20 mouse cellular contexts compared by ENCODE assay signal in the genomic region with DNA sequence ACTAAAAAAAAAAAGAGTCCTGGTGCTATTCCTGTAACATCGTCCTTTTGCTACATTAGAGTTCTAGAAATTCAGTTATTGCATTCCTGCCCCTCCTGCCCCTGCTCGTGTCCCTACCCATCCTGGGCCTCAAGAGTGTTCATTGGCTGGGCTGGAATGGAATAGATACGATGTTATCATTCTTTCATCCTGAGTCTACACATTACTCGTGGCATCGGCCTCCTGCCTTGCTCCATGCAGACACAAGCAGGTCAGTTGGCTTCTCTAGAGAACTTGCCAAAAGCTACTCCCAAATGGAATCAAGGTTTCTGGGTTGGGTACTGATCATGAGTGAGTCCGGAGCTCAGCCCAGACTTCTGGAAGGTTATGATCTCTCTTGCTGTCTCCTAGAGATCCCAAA. TPM values are rescaled to one million over a fixed set of nuclear protein-coding genes. Genes with fewer than 3 reads are reported as not detected.
DNase-seq lines count a peak whose midpoint lies in the region; ATAC-seq lines count a peak whose summit lies in the region.
"Had no signal": no experiment of that assay in that cellular context is flagged by ENCODE, and none has a peak within 500 bp of the region (broad histone marks: within the 10 kb centered on the region; RNA-seq: fewer than 3 reads in every experiment).

No protein-coding gene starts in this region.

- H3K9ac ChIP-seq in hindbrain, embryonic 16.5 days (ENCODE audit: low read depth, low read length), result no peak overlapping the region
- no peak overlapping the region for H3K9ac ChIP-seq in midbrain, embryonic 14.5 days (replicated peaks; ENCODE audit: low read length)
- H3K9ac ChIP-seq in hindbrain, embryonic 13.5 days, result peak overlapping the region; percentile 58; the same call in 1 of the 2 replicates
- H3K9ac ChIP-seq in neural tube, embryonic 13.5 days, result peak overlapping the region; percentile 55; the same call in 1 of the 2 replicates
- H3K9ac ChIP-seq: forebrain, embryonic 13.5 days; heart, embryonic 15.5 days; limb, embryonic 13.5 days; lung, embryonic 14.5 days had no signal

- H3K4me1 ChIP-seq in hindbrain, embryonic 10.5 days (replicated peaks), result peaks cover 99% of the 10 kb centered on the region
- H3K4me1 ChIP-seq in hindbrain, embryonic 16.5 days (ENCODE audit: control insufficient read depth, insufficient read depth, low read depth, low read length), result peaks cover 51% of the 10 kb centered on the region
- H3K4me1 ChIP-seq in midbrain, embryonic 10.5 days, result peaks cover 81% of the 10 kb centered on the region
- peaks cover 60% of the 10 kb centered on the region for H3K4me1 ChIP-seq in midbrain, embryonic 14.5 days (ENCODE audit: control insufficient read depth, insufficient read depth, low read length)
- H3K4me1 ChIP-seq in hindbrain, embryonic 13.5 days (replicated peaks), result peaks cover 99% of the 10 kb centered on the region
- peaks cover 98% of the 10 kb centered on the region for H3K4me1 ChIP-seq in neural tube, embryonic 13.5 days (replicated peaks)

- no peak for DNase-seq in hindbrain, embryonic 10.5 days (ENCODE audit: low spot score)
- no peak for DNase-seq in midbrain, embryonic 10.5 days (ENCODE audit: low spot score)
- no peak for DNase-seq in midbrain, embryonic 14.5 days
- DNase-seq in layer of hippocampus, postnatal 36 days, result no peak
- DNase-seq: cerebellum, adult 2 months; cerebellum, postnatal 36 days; heart, adult 18-20 months; layer of hippocampus, adult 9-11 months; lung, embryonic 14.5 days; lung, postnatal 36 days; right cerebral cortex, postnatal 4 days had no signal

- WGBS in hindbrain, embryonic 10.5 days, result 85% methylated on average over 6 of the region's 6 CpGs
- WGBS in hindbrain, embryonic 16.5 days, result 80% methylated on average over 6 of the region's 6 CpGs
- 85% methylated on average over 6 of the region's 6 CpGs for WGBS in midbrain, embryonic 10.5 days
- WGBS in midbrain, embryonic 14.5 days, result 83% methylated on average over 6 of the region's 6 CpGs
- WGBS in hindbrain, embryonic 13.5 days, result 68% methylated on average over 6 of the region's 6 CpGs
- WGBS in neural tube, embryonic 13.5 days, result 67% methylated on average over 6 of the region's 6 CpGs

- no peak for ATAC-seq in hindbrain, embryonic 16.5 days
- no peak for ATAC-seq in midbrain, embryonic 14.5 days (ENCODE audit: low FRiP score, low TSS enrichment)
- no peak for ATAC-seq in hindbrain, embryonic 13.5 days (ENCODE audit: low FRiP score)
- no peak for ATAC-seq in neural tube, embryonic 13.5 days (ENCODE audit: low read depth)
- no peak for ATAC-seq in megakaryocyte, adult 5-6 weeks (ENCODE audit: poor library complexity, severe bottlenecking)
- ATAC-seq: forebrain, embryonic 13.5 days; intestine, embryonic 16.5 days had no signal

- no peaks in the 10 kb centered on the region; the same call in 1 of the 2 replicates for H3K27me3 ChIP-seq in hindbrain, embryonic 10.5 days (ENCODE audit: insufficient read depth, poor library complexity, severe bottlenecking)
- no peaks in the 10 kb centered on the region for H3K27me3 ChIP-seq in hindbrain, embryonic 16.5 days (replicated peaks; ENCODE audit: control insufficient read depth, insufficient read depth, low read length)
- no peaks in the 10 kb centered on the region for H3K27me3 ChIP-seq in midbrain, embryonic 10.5 days (ENCODE audit: low read depth, poor library complexity, severe bottlenecking)
- H3K27me3 ChIP-seq in midbrain, embryonic 14.5 days (ENCODE audit: control insufficient read depth, insufficient read depth, low read length), result no peaks in the 10 kb centered on the region
- H3K27me3 ChIP-seq in hindbrain, embryonic 13.5 days, result 0 out of 2 replicates have a peak, but pooled peaks cover 2% of the 10 kb centered on the region
- no peaks in the 10 kb centered on the region for H3K27me3 ChIP-seq in neural tube, embryonic 13.5 days
- H3K27me3 ChIP-seq: CH12.LX; forebrain, embryonic 13.5 days had no signal

- H3K4me3 ChIP-seq in hindbrain, embryonic 10.5 days, result no peak overlapping the region
- H3K4me3 ChIP-seq in hindbrain, embryonic 16.5 days (ENCODE audit: low read length), result no peak overlapping the region
- H3K4me3 ChIP-seq in midbrain, embryonic 10.5 days, result no peak overlapping the region
- H3K4me3 ChIP-seq in midbrain, embryonic 14.5 days (replicated peaks; ENCODE audit: low read depth, low read length), result no peak overlapping the region
- no peak overlapping the region for H3K4me3 ChIP-seq in hindbrain, embryonic 13.5 days
- H3K4me3 ChIP-seq in neural tube, embryonic 13.5 days, result no peak overlapping the region
- H3K4me3 ChIP-seq: forebrain, embryonic 13.5 days; heart, embryonic 15.5 days; limb, embryonic 13.5 days had no signal

- H3K27ac ChIP-seq in hindbrain, embryonic 10.5 days, result peak overlapping the region; percentile 82
- H3K27ac ChIP-seq in hindbrain, embryonic 16.5 days (ENCODE audit: low read depth, low read length), result no peak overlapping the region
- H3K27ac ChIP-seq in midbrain, embryonic 10.5 days (replicated peaks), result peak overlapping the region; percentile 18; the same call in 1 of the 2 replicates
- H3K27ac ChIP-seq in midbrain, embryonic 14.5 days (replicated peaks; ENCODE audit: low read depth, low read length), result no peak overlapping the region
- H3K27ac ChIP-seq in hindbrain, embryonic 13.5 days, result peak overlapping the region; percentile 86
- peak overlapping the region; percentile 93 for H3K27ac ChIP-seq in neural tube, embryonic 13.5 days (replicated peaks)
- H3K27ac ChIP-seq: forebrain, embryonic 13.5 days; heart, embryonic 15.5 days; limb, embryonic 13.5 days had no signal

- H3K36me3 ChIP-seq in hindbrain, embryonic 10.5 days, result peaks cover 27% of the 10 kb centered on the region; the same call in 1 of the 2 replicates
- no peaks in the 10 kb centered on the region for H3K36me3 ChIP-seq in hindbrain, embryonic 16.5 days (ENCODE audit: control insufficient read depth, insufficient read depth, low read length)
- peaks cover 40% of the 10 kb centered on the region for H3K36me3 ChIP-seq in midbrain, embryonic 10.5 days
- no peaks in the 10 kb centered on the region for H3K36me3 ChIP-seq in midbrain, embryonic 14.5 days (ENCODE audit: control insufficient read depth, insufficient read depth, low read length)
- H3K36me3 ChIP-seq in hindbrain, embryonic 13.5 days, result no peaks in the 10 kb centered on the region; the same call in 1 of the 2 replicates
- H3K36me3 ChIP-seq in neural tube, embryonic 13.5 days, result no peaks in the 10 kb centered on the region
- H3K36me3 ChIP-seq: heart, embryonic 15.5 days; limb, embryonic 13.5 days had no signal

- H3K9me3 ChIP-seq in hindbrain, embryonic 10.5 days, result no peaks in the 10 kb centered on the region
- H3K9me3 ChIP-seq in hindbrain, embryonic 16.5 days (ENCODE audit: control insufficient read depth, low read length), result no peaks in the 10 kb centered on the region
- H3K9me3 ChIP-seq in midbrain, embryonic 10.5 days (replicated peaks), result no peaks in the 10 kb centered on the region
- no peaks in the 10 kb centered on the region for H3K9me3 ChIP-seq in midbrain, embryonic 14.5 days (ENCODE audit: control insufficient read depth, low read length)
- no peaks in the 10 kb centered on the region for H3K9me3 ChIP-seq in hindbrain, embryonic 13.5 days
- no peaks in the 10 kb centered on the region for H3K9me3 ChIP-seq in neural tube, embryonic 13.5 days
- H3K9me3 ChIP-seq: forebrain, embryonic 13.5 days; heart, embryonic 15.5 days; limb, embryonic 13.5 days had no signal

- H3K4me2 ChIP-seq in hindbrain, embryonic 16.5 days (ENCODE audit: low read length), result no peak overlapping the region
- no peak overlapping the region for H3K4me2 ChIP-seq in midbrain, embryonic 14.5 days (ENCODE audit: low read length)
- peak overlapping the region; percentile 37; the same call in 1 of the 2 replicates for H3K4me2 ChIP-seq in hindbrain, embryonic 13.5 days
- 0 out of 2 replicates have a peak overlapping the region, but pooled peaks have one; percentile 42 for H3K4me2 ChIP-seq in neural tube, embryonic 13.5 days
- H3K4me2 ChIP-seq: forebrain, embryonic 13.5 days; heart, embryonic 15.5 days; limb, embryonic 13.5 days; lung, embryonic 14.5 days had no signal

RNA-seq across cellular contexts. Expression of a gene that starts 9.7 kb away (rescaled TPM):
- polyA plus RNA-seq in hindbrain, embryonic 10.5 days (2016; fragmentation: Nextera tagmentation; extraction: Ambion mirVana), result 6.6 and 7.2 TPM in 2 replicates
- 12.9 and 15.5 TPM in 2 replicates for polyA plus RNA-seq in hindbrain, embryonic 16.5 days (2015; fragmentation: Nextera tagmentation; extraction: Ambion mirVana)
- 6.9 and 7.3 TPM in 2 replicates for polyA plus RNA-seq in midbrain, embryonic 10.5 days (2016; fragmentation: Nextera tagmentation; extraction: Ambion mirVana)
- polyA plus RNA-seq in midbrain, embryonic 14.5 days (2014; fragmentation: Nextera tagmentation; extraction: Ambion mirVana), result 16.7 and 21.0 TPM in 2 replicates
- polyA plus RNA-seq in hindbrain, embryonic 13.5 days (2015; fragmentation: Nextera tagmentation; extraction: Ambion mirVana), result 13.6 and 13.8 TPM in 2 replicates
- 12.0 and 14.1 TPM in 2 replicates for polyA plus RNA-seq in neural tube, embryonic 13.5 days (2015; fragmentation: Nextera tagmentation; extraction: Ambion mirVana)
- 10 to 100 TPM; 73.5 to 75.3 TPM for total RNA-seq in layer of hippocampus, postnatal 36 days (2021)
- total RNA-seq in megakaryocyte, adult 5-6 weeks (2015), result 7.5 and 9.7 TPM in 2 replicates
- 1.3 and 1.4 TPM in 2 replicates for total RNA-seq in megakaryocyte, adult 5-6 weeks (2017)

Comparison
In these comparisons a context has a peak if more than half of its experiments do, and no peak if none do; other contexts are left out.
1. H3K27ac ChIP-seq: peak in hindbrain, embryonic 10.5 days (single experiment), midbrain, embryonic 10.5 days (single experiment), hindbrain, embryonic 13.5 days (single experiment) and neural tube, embryonic 13.5 days (single experiment); none in hindbrain, embryonic 16.5 days (single experiment) and midbrain, embryonic 14.5 days (single experiment).
2. H3K4me2 ChIP-seq: peak in hindbrain, embryonic 13.5 days (single experiment) and neural tube, embryonic 13.5 days (single experiment); none in hindbrain, embryonic 16.5 days (single experiment) and midbrain, embryonic 14.5 days (single experiment).
3. H3K9ac ChIP-seq: peak in hindbrain, embryonic 13.5 days (single experiment) and neural tube, embryonic 13.5 days (single experiment); none in hindbrain, embryonic 16.5 days (single experiment) and midbrain, embryonic 14.5 days (single experiment).